Mouse (Mus musculus) intestine, embryonic 15.5 days (tissue): ENCODE results near the gene Dnah17. TPM values are rescaled to one million over a fixed set of nuclear protein-coding genes. Genes with fewer than 3 reads are reported as not detected.

Source experiments
- ATAC-seq: fragments of 200-750 bp; cut with Nextera tagmentation; 2 replicates; pipeline ENCODE4 v1.8.0; 2017; ENCODE audit warnings: moderate TSS enrichment, moderate library complexity
- H3K27ac ChIP-seq: fragments of 300-500 bp; sonication (generic); 2 replicates; pipeline ENCODE4 v1.5.1; 2015; ENCODE audit warnings: mild to moderate bottlenecking, inconsistent platforms
- H3K27me3 ChIP-seq: fragments of 300-500 bp; sonication (generic); replicated peaks from 2 replicates; pipeline ENCODE4 v1.6.1; 2015; ENCODE audit warnings: inconsistent platforms
- H3K36me3 ChIP-seq: fragments of 300-500 bp; sonication (generic); 2 replicates; pipeline ENCODE4 v1.6.1; 2015; ENCODE audit warnings: inconsistent platforms
- H3K4me1 ChIP-seq: fragments of 300-500 bp; sonication (generic); replicated peaks from 2 replicates; pipeline ENCODE4 v1.6.1; 2015; ENCODE audit warnings: inconsistent platforms
- H3K4me2 ChIP-seq: fragments of 300-500 bp; sonication (generic); replicated peaks from 2 replicates; pipeline ENCODE4 v1.6.1; 2015; ENCODE audit warnings: mild to moderate bottlenecking, inconsistent platforms
- H3K4me3 ChIP-seq: fragments of 300-500 bp; sonication (generic); replicated peaks from 2 replicates; pipeline ENCODE4 v1.5.1; 2015; ENCODE audit warnings: inconsistent platforms
- H3K9ac ChIP-seq: fragments of 300-500 bp; sonication (generic); 2 replicates; pipeline ENCODE4 v1.6.1; 2015; ENCODE audit warnings: inconsistent platforms
- H3K9me3 ChIP-seq: fragments of 300-500 bp; sonication (generic); 2 replicates; pipeline ENCODE4 v1.6.1; 2016; ENCODE audit warnings: inconsistent platforms
- WGBS: fragments of 180-500 bp; shearing (Covaris S2); methylation state at CpG from one replicate; pipeline ENCODE4 v1.1.7; 2015; 5-methylcytosine and 5-hydroxymethylcytosine counted together
- polyA plus RNA-seq: library from polyadenylated mRNA; unstranded; fragments of >200 nt; fragmentation: Nextera tagmentation; extraction: Ambion mirVana; gene quantifications from 2 replicates; pipeline ENCODE4 v1.2.1, GENCODE M21; 2015

Dnah17 gene
- polyA plus RNA-seq, 1 experiment from 2014 or later, result 0.08 TPM

DNA sequence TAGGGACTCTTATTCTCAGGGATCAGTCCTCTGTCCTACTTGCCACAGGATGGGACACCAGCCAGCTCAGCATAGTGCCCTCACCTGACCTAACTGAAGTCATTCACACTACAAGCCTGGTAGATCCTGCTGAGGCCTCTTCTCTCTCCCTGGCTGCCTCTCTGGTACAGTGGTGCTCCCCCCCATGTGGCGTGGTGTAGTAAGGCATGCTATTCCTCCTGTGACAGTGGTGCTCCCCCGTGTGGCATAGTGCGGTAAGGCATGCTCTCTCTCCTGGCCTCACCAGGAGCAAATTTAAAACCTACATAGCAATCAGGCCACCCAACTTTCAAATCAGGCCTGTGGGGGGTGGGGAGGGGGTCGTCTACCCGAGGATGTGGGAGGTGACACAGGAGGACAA is 26.4 kb downstream of the Dnah17 start:
- no peaks in the 10 kb centered on the region for H3K4me1 ChIP-seq
- no peak overlapping the region for H3K4me2 ChIP-seq
- no peaks in the 10 kb centered on the region for H3K27me3 ChIP-seq
- 6% methylated on average over 5 of the region's 5 CpGs for WGBS
- H3K4me3 ChIP-seq, result no peak overlapping the region
- no peak overlapping the region for H3K9ac ChIP-seq
- no peaks in the 10 kb centered on the region for H3K9me3 ChIP-seq
- no peak overlapping the region for H3K27ac ChIP-seq
- ATAC-seq, result peak; percentile 52; the same call in 1 of the 2 replicates
- no peaks in the 10 kb centered on the region for H3K36me3 ChIP-seq

- ATAC-seq, result no peak
- H3K27me3 ChIP-seq, result no peaks in the 10 kb centered on the region
- H3K4me3 ChIP-seq, result no peak overlapping the region
- H3K36me3 ChIP-seq, result no peaks in the 10 kb centered on the region
- H3K9ac ChIP-seq, result no peak overlapping the region
- no peak overlapping the region for H3K27ac ChIP-seq
- H3K9me3 ChIP-seq, result no peaks in the 10 kb centered on the region
- WGBS, result 87% methylated on average over 5 of the region's 5 CpGs
- H3K4me1 ChIP-seq, result no peaks in the 10 kb centered on the region
- no peak overlapping the region for H3K4me2 ChIP-seq
Measured at GRCm38 (mm10) chr11:118103383-118103782, 27.1 kb downstream of the Dnah17 start.

GRCm38 (mm10) chr11:118102838-118103237 is 27.6 kb downstream of the Dnah17 start:
- 58% methylated on average over 3 of the region's 3 CpGs for whole genome bisulfite sequencing
- H3K27me3 ChIP-seq, result no peaks in the 10 kb centered on the region
- no peak overlapping the region for H3K4me3 ChIP-seq
- no peak overlapping the region for H3K9ac ChIP-seq
- H3K9me3 ChIP-seq, result no peaks in the 10 kb centered on the region
- no peaks in the 10 kb centered on the region for H3K36me3 ChIP-seq
- H3K27ac ChIP-seq, result no peak overlapping the region
- no peak overlapping the region for H3K4me2 ChIP-seq
- no peaks in the 10 kb centered on the region for H3K4me1 ChIP-seq
- peak; percentile 50; the same call in 1 of the 2 replicates for ATAC-seq

- Histone ChIP-seq H3K9me3 (no peaks in the 10 kb centered on the region), H3K4me2 (no peak overlapping the region), H3K4me1 (no peaks in the 10 kb centered on the region), H3K27me3 (no peaks in the 10 kb centered on the region), H3K36me3 (no peaks in the 10 kb centered on the region), H3K4me3 (no peak overlapping the region), H3K27ac (no peak overlapping the region), H3K9ac (no peak overlapping the region)
- 50% methylated on average over 9 of the region's 9 CpGs for WGBS
- ATAC-seq, result no peak
Measured at GRCm38 (mm10) chr11:118101133-118101532, 29.3 kb downstream of the Dnah17 start.

DNA sequence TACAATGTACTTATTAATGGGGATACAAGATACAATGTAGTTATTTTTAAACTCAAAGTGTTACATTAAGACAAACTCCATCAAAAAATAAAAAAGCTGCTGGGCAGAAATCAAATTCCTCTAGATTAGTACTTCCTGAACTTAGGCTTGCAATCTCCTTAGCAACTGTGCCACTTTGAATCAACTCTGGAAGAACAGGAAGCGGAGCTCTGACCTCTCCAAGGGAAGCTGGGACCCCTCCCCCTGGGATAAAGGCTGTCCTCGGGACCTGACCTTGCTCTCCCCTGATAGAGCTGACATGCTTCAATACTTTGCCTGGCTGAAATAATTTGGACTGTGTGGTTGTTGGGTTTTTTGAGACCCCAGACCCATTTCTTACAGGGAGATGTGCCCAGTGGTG is 33.7 kb downstream of the Dnah17 start:
- 52% methylated on average over 2 of the region's 2 CpGs for WGBS
- Histone ChIP-seq H3K27me3 (no peaks in the 10 kb centered on the region), H3K27ac (no peak overlapping the region), H3K4me2 (no peak overlapping the region), H3K4me1 (no peaks in the 10 kb centered on the region), H3K9me3 (no peaks in the 10 kb centered on the region), H3K9ac (no peak overlapping the region), H3K36me3 (no peaks in the 10 kb centered on the region), H3K4me3 (no peak overlapping the region)
- ATAC-seq, result no peak

DNA sequence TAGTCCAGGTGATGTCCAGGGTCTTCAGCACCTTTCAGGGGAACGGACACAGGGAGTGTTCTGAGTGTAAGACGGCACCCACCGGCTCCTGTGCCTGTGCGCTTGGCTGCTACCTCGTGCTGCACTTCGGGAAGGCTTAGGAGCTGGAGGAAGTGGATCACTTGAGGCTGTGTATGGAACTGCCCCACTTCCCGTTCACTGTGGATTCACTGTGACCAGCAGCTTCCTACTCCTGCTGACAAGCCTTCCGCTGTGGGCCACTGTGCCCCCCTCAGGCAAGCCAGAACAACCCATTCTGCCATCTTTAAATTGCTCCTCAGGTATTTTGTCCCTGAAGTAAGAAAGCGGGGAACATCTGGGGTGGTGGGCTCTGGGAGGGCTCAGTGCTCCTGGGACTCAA is 35.4 kb downstream of the Dnah17 start:
- H3K4me1 ChIP-seq, result no peaks in the 10 kb centered on the region
- H3K4me2 ChIP-seq, result no peak overlapping the region
- H3K9me3 ChIP-seq, result no peaks in the 10 kb centered on the region
- WGBS, result 76% methylated on average over 9 of the region's 9 CpGs
- ATAC-seq, result no peak
- no peaks in the 10 kb centered on the region for H3K36me3 ChIP-seq
- no peak overlapping the region for H3K27ac ChIP-seq
- H3K9ac ChIP-seq, result no peak overlapping the region
- H3K27me3 ChIP-seq, result no peaks in the 10 kb centered on the region
- H3K4me3 ChIP-seq, result no peak overlapping the region

DNA sequence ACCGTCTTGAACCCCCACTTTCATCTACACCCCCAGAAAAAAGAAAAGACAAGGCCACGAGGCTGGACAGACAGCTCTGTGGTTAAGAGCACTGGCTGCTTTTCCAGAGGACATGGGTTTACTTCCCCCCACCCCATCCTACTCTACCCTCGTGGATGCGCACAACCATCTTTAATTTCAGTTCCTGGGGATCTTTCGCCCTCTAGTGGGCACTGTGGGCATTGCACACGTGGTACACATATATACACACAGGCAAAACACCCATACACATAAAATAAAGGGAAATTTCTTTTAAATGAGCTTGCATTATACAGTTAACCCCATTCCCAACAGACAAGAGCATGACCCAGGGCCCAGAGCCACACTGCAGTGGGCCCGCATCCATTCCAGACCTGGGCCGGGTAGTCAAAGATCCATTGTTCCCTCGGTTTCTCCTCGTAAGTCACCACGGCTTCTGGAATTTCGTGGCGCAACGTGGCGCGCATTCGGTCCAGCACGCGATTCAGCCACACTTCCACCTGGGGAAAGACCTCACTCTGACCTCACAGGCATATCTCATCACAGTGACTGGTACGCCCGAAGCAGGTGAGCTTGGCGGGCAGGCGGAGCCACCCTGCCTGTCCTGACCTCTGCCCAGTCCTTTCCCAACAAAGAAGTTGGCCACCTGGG is 39.3 kb downstream of the Dnah17 start:
- Histone ChIP-seq H3K4me1 (no peaks in the 10 kb centered on the region), H3K4me2 (no peak overlapping the region), H3K27ac (no peak overlapping the region), H3K9ac (no peak overlapping the region), H3K4me3 (no peak overlapping the region), H3K36me3 (no peaks in the 10 kb centered on the region), H3K9me3 (no peaks in the 10 kb centered on the region), H3K27me3 (no peaks in the 10 kb centered on the region)
- 88% methylated on average over 23 of the region's 23 CpGs for WGBS
- ATAC-seq, result no peak

DNA sequence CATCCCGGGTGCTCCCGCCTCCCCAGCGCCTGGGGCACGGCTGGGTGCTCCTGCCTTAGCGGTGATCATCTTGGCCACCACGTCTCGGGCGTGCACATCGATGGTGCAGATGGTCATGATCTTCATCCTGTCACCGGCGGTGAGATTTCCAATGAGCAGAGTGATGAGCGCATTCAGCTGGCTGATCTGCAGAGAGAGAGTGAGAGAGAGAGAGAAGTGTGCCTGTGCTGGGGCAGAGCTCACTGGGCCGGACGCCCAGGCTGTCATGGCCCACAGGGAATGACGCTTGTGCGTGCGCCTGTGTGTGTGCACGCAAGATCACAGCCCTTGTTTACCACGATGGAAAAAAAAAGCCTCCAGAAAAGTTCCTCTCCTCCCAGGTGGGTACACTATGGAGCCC is 41.5 kb downstream of the Dnah17 start:
- H3K27ac ChIP-seq, result no peak overlapping the region

GRCm38 (mm10) chr11:118085961-118086360 is 44.5 kb downstream of the Dnah17 start:
- Histone ChIP-seq H3K27me3 (no peaks in the 10 kb centered on the region), H3K9me3 (no peaks in the 10 kb centered on the region), H3K27ac (no peak overlapping the region), H3K9ac (no peak overlapping the region), H3K4me1 (no peaks in the 10 kb centered on the region), H3K4me3 (no peak overlapping the region), H3K36me3 (no peaks in the 10 kb centered on the region), H3K4me2 (no peak overlapping the region)
- 69% methylated on average over 8 of the region's 8 CpGs for WGBS
- no peak for ATAC-seq

More for the DNA sequence above, 41.5 kb downstream of the Dnah17 start:
- 79% methylated on average over 19 of the region's 19 CpGs for WGBS
- H3K27me3 ChIP-seq, result no peaks in the 10 kb centered on the region
- no peak overlapping the region for H3K4me2 ChIP-seq
- H3K4me3 ChIP-seq, result no peak overlapping the region
- no peaks in the 10 kb centered on the region for H3K36me3 ChIP-seq
- H3K9me3 ChIP-seq, result no peaks in the 10 kb centered on the region
- no peak overlapping the region for H3K9ac ChIP-seq
- no peaks in the 10 kb centered on the region for H3K4me1 ChIP-seq
- ATAC-seq, result no peak

- no peak overlapping the region for H3K27ac ChIP-seq
- 38% methylated on average over 4 of the region's 4 CpGs for WGBS
Measured at GRCm38 (mm10) chr11:118085176-118085575, 45.3 kb downstream of the Dnah17 start.

DNA sequence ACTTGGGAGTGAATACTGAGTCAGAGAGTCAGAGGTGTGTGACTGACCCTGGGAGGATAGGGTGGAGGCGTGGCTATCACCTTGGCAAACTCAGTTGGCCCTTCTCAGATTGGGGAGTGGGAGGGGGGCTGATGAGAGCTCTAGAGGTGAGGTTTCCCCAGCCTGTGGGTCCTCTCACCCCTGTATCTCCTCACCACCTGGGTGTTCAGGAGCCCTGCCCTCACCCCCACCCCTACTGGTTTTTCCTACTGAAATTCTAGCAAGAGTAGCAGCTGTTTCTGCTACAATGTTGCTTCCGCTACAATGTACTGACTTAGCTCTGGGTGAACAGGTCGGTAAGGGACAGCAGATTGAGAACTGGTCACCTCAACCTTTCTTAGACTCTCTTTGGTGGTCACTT is 46.2 kb downstream of the Dnah17 start:
- no peaks in the 10 kb centered on the region for H3K9me3 ChIP-seq
- no peaks in the 10 kb centered on the region for H3K36me3 ChIP-seq
- no peaks in the 10 kb centered on the region for H3K4me1 ChIP-seq
- no peak for ATAC-seq
- H3K27ac ChIP-seq, result no peak overlapping the region
- 77% methylated on average over 3 of the region's 3 CpGs for whole genome bisulfite sequencing
- H3K9ac ChIP-seq, result no peak overlapping the region
- no peak overlapping the region for H3K4me2 ChIP-seq
- H3K4me3 ChIP-seq, result no peak overlapping the region
- H3K27me3 ChIP-seq, result no peaks in the 10 kb centered on the region

More at GRCm38 (mm10) chr11:118085176-118085575, 45.3 kb downstream of the Dnah17 start:
- H3K4me3 ChIP-seq, result no peak overlapping the region
- H3K9me3 ChIP-seq, result no peaks in the 10 kb centered on the region
- no peaks in the 10 kb centered on the region for H3K4me1 ChIP-seq
- no peak for ATAC-seq
- H3K36me3 ChIP-seq, result no peaks in the 10 kb centered on the region
- H3K27me3 ChIP-seq, result no peaks in the 10 kb centered on the region
- no peak overlapping the region for H3K9ac ChIP-seq
- H3K4me2 ChIP-seq, result no peak overlapping the region

DNA sequence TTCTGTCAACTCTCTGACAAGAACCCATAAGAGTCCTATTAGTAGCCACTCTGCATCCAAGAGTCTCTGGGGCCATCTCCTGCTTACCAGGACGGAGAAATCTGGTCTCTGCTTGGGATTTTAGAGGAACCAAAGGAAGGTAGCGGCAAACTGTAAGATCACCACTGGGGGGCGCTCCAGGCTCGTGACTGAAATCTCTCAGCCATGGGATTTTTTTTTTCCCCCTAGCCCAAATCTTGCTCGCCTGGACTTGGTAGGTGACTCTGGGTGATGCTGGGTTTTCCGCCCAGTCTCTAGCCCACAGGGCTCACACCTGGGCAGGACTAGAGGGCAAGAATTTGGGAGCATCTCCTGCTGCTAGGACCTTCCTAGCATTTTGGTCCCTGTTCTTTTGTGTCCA is 46.6 kb downstream of the Dnah17 start:
- H3K27me3 ChIP-seq, result no peaks in the 10 kb centered on the region
- H3K9ac ChIP-seq, result no peak overlapping the region
- H3K4me3 ChIP-seq, result no peak overlapping the region
- no peak overlapping the region for H3K27ac ChIP-seq
- no peak overlapping the region for H3K4me2 ChIP-seq
- no peaks in the 10 kb centered on the region for H3K36me3 ChIP-seq
- ATAC-seq, result no peak
- H3K4me1 ChIP-seq, result no peaks in the 10 kb centered on the region
- WGBS, result 11% methylated on average over 6 of the region's 6 CpGs
- no peaks in the 10 kb centered on the region for H3K9me3 ChIP-seq

DNA sequence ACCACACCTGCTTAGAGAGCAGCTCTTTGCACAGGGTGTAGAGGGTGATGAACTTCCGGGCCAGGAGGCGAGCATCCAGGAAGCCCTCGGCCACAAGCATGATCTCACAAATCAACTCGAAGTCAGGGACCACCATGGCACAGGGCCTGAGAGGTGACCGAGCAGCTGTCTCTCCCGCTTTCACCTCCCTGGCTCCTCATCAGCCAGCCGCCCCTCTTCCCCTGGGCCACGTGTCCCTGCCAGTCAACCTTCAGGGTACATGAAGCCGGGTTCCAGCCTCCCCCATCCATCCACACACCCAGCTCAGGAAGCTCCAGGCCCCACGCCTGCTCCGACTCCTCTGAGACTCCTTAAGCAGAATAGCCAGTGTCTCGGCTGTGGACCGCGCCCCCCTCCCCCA is 48.1 kb downstream of the Dnah17 start:
- H3K4me2 ChIP-seq, result no peak overlapping the region
- H3K27ac ChIP-seq, result no peak overlapping the region
- no peak overlapping the region for H3K9ac ChIP-seq
- H3K9me3 ChIP-seq, result no peaks in the 10 kb centered on the region
- H3K36me3 ChIP-seq, result no peaks in the 10 kb centered on the region
- ATAC-seq, result no peak
- no peaks in the 10 kb centered on the region for H3K27me3 ChIP-seq
- H3K4me1 ChIP-seq, result no peaks in the 10 kb centered on the region
- no peak overlapping the region for H3K4me3 ChIP-seq
- WGBS, result 85% methylated on average over 14 of the region's 14 CpGs
